Mouse (Mus musculus) G1E (cell line): ENCODE results near the gene Bend4.

ENCODE experiments used
- CTCF ChIP-seq: IDR thresholded peaks from 2 replicates; pipeline ENCODE4 v1.5.1; 2012; ENCODE audit warnings: low read depth, low read length, inconsistent platforms, mixed read lengths
- GATA1 ChIP-seq: IDR thresholded peaks from 2 replicates; pipeline ENCODE4 v1.6.1; 2012; ENCODE audit warnings: borderline replicate concordance, low read length, inconsistent platforms, mixed read lengths
- GATA2 ChIP-seq: IDR thresholded peaks from 2 replicates; pipeline ENCODE4 v1.6.1; 2012; ENCODE audit warnings: low read depth, low read length, inconsistent platforms, borderline replicate concordance
- POLR2AphosphoS5 ChIP-seq: IDR thresholded peaks from 2 replicates; pipeline ENCODE4 v1.6.1; 2012; ENCODE audit warnings: low read depth, low read length, inconsistent platforms; ENCODE audit not compliant: insufficient replicate concordance
- TAL1 ChIP-seq: conservative IDR thresholded peaks from 2 replicates; pipeline ENCODE4 v1.6.1; 2012; ENCODE audit warnings: low read depth, low read length, inconsistent platforms, mixed read lengths

- no peak for TF ChIP-seq CTCF
- TF ChIP-seq GATA1: no peak
- TF ChIP-seq POLR2AphosphoS5: no peak
- no peak for TF ChIP-seq TAL1
- TF ChIP-seq GATA2: no peak
Measured at GRCm38 (mm10) chr5:67437403-67437802, 9.3 kb upstream of the Bend4 start.
